Mouse (Mus musculus) C2C12 (cell line): ENCODE measurements around the gene Clec4e. TPM values are rescaled to one million over a fixed set of nuclear protein-coding genes. Genes with fewer than 3 reads are reported as not detected.

Experiments used
- H3K27me3 ChIP-seq: one replicate; pipeline ENCODE4 v1.6.1; 2011; ENCODE audit not compliant: control insufficient read depth, insufficient read depth, insufficient read length
- H3K36me3 ChIP-seq: one replicate; pipeline ENCODE4 v1.6.1; 2011; ENCODE audit not compliant: control insufficient read depth, insufficient read depth
- H3K4me3 ChIP-seq: one replicate; pipeline ENCODE4 v1.5.1; 2011; ENCODE audit warnings: mild to moderate bottlenecking, control low read depth; ENCODE audit not compliant: poor library complexity, insufficient read depth, severe bottlenecking
- H3K79me2 ChIP-seq: one replicate; pipeline ENCODE4 v1.6.1; 2011; ENCODE audit not compliant: control insufficient read depth, insufficient read depth
- H3K79me3 ChIP-seq: one replicate; pipeline ENCODE4 v1.6.1; 2011; ENCODE audit warnings: low read depth, control low read depth
- H3ac ChIP-seq: one replicate; pipeline ENCODE3; 2011; ENCODE audit warnings: low read depth; ENCODE audit not compliant: control insufficient read depth, insufficient read length
- CEBPB ChIP-seq: IDR thresholded peaks from one replicate; pipeline ENCODE4 v1.6.1; 2011; ENCODE audit warnings: low read depth, mild to moderate bottlenecking, control low read depth, moderate library complexity
- CTCF ChIP-seq: IDR thresholded peaks from one replicate; pipeline ENCODE4 v1.5.1; 2011; ENCODE audit not compliant: control insufficient read depth, insufficient read depth, insufficient read length
- FOSL1 ChIP-seq: IDR thresholded peaks from one replicate; pipeline ENCODE4 v1.8.0; 2011; ENCODE audit warnings: mild to moderate bottlenecking, low read length; ENCODE audit not compliant: poor library complexity, insufficient read depth, severe bottlenecking
- MAX ChIP-seq: IDR thresholded peaks from one replicate; pipeline ENCODE4 v1.6.1; 2011; ENCODE audit warnings: mild to moderate bottlenecking, control low read depth
- MYOD1 ChIP-seq: IDR thresholded peaks from one replicate; pipeline ENCODE4 v1.6.1; 2011; ENCODE audit warnings: low read depth; ENCODE audit not compliant: control insufficient read depth, insufficient read length
- MYOG ChIP-seq: IDR thresholded peaks from one replicate; pipeline ENCODE4 v1.6.1; 2011; ENCODE audit not compliant: control insufficient read depth, insufficient read length; ENCODE audit errors: extremely low read depth
- USF1 ChIP-seq: IDR thresholded peaks from one replicate; pipeline ENCODE4 v1.6.1; 2011; ENCODE audit warnings: low read depth, mild to moderate bottlenecking, control low read depth, moderate library complexity
- polyA plus RNA-seq: library from polyadenylated mRNA; unstranded; fragments of >200 nt; fragmentation: generic; extraction: Trizol; gene quantifications from one replicate; pipeline ENCODE4 v1.2.1, GENCODE M21; 2012; ENCODE audit warnings: missing spikeins

Gene Clec4e
- polyA plus RNA-seq, 1 experiment: not detected

DNA sequence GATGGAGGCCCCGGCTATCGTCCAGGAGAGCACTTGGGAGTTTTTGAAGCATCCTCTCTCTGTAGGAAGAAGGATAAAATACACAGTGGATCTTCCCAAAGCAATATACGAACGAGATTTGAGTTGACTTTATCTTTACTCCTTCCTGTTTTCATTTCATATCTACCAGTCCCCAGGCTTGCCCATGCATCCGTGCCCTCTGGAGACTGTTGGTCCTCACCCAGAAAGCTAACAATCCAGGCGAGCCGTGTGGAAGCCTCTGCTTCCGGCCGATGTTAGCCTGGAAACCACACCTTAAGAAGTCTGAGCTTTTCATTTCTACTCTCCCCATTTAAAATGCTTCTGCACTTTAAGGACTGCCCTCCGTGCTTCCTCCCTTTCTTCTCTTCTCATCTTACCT, 739 bp downstream of the Clec4e start:
- no peak overlapping the region for H3ac ChIP-seq
- no peaks in the 10 kb centered on the region for H3K27me3 ChIP-seq
- H3K79me2 ChIP-seq: no peaks in the 10 kb centered on the region
- no peak for TF ChIP-seq CEBPB
- TF ChIP-seq CTCF: no peak
- TF ChIP-seq FOSL1: no peak
- no peak for TF ChIP-seq MYOG
- no peak for TF ChIP-seq MYOD1
- no peak for TF ChIP-seq MAX
- no peak for TF ChIP-seq USF1
- H3K79me3 ChIP-seq: no peaks in the 10 kb centered on the region
- no peaks in the 10 kb centered on the region for H3K36me3 ChIP-seq
- no peak overlapping the region for H3K4me3 ChIP-seq

- Histone ChIP-seq H3K4me3 (no peak overlapping the region), H3ac (no peak overlapping the region), H3K79me2 (no peaks in the 10 kb centered on the region), H3K36me3 (no peaks in the 10 kb centered on the region), H3K27me3 (no peaks in the 10 kb centered on the region), H3K79me3 (no peaks in the 10 kb centered on the region)
- TF ChIP-seq FOSL1 (no peak), MYOG (no peak), MAX (no peak), CTCF (no peak), CEBPB (no peak), MYOD1 (no peak), USF1 (no peak)
These were observed 3.4 kb downstream of the Clec4e start for GRCm38 (mm10) chr6:123286311-123286710.

DNA sequence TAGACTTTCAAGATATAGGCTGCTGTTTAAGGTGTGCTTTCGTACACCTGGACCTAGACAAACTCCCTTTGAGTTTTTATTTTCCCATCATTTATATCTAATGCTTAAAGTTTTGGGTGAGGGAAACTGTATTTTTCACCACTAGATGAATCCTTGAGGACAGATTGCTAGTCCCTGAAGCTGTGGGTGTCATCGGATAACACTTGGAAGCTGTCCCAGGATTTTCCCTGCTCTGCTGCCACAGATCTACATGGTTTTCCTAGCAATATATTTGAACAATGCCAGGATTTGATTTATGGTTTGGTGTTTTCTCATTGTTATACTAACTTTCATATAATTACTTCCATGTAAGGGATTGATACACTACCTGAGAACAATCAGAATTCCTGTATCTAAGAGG, 10.2 kb downstream of the Clec4e start:
- Histone ChIP-seq H3K79me2 (no peaks in the 10 kb centered on the region), H3ac (no peak overlapping the region), H3K27me3 (no peaks in the 10 kb centered on the region), H3K4me3 (no peak overlapping the region), H3K79me3 (no peaks in the 10 kb centered on the region), H3K36me3 (no peaks in the 10 kb centered on the region)
- TF ChIP-seq MAX: no peak
- TF ChIP-seq CEBPB: no peak
- TF ChIP-seq MYOD1: no peak
- TF ChIP-seq FOSL1: no peak
- no peak for TF ChIP-seq CTCF
- TF ChIP-seq MYOG: no peak
- no peak for TF ChIP-seq USF1

- H3K27me3 ChIP-seq: no peaks in the 10 kb centered on the region
- H3K36me3 ChIP-seq: no peaks in the 10 kb centered on the region
- TF ChIP-seq MYOD1: no peak
- TF ChIP-seq MYOG: no peak
- TF ChIP-seq FOSL1: no peak
- TF ChIP-seq MAX: no peak
- no peak for TF ChIP-seq CEBPB
- TF ChIP-seq CTCF: no peak
- no peak for TF ChIP-seq USF1
- no peaks in the 10 kb centered on the region for H3K79me2 ChIP-seq
- H3K79me3 ChIP-seq: no peaks in the 10 kb centered on the region
- no peak overlapping the region for H3ac ChIP-seq
- no peak overlapping the region for H3K4me3 ChIP-seq
These were observed 22.7 kb downstream of the Clec4e start for GRCm38 (mm10) chr6:123266945-123267344.

DNA sequence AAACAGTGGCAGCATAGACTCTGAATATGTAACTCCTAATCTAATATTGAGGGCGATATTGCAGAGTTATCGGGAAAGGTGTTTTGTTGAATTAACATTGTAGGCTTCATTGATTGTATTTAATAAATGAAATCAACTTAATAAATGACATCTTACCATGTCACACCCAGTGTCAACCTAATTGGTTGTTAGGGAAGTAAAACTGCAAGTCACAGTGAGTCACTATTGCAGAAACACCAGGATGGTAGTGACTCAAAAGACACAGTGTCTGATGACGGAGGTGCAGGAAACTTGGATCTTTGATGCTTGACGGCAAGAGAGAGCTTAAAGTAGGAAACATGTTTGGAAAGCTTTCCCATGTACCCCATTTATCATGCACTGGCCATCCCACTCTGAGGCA, 23.9 kb downstream of the Clec4e start:
- Histone ChIP-seq H3K79me2 (no peaks in the 10 kb centered on the region), H3K27me3 (no peaks in the 10 kb centered on the region), H3K79me3 (no peaks in the 10 kb centered on the region), H3K4me3 (no peak overlapping the region), H3ac (no peak overlapping the region), H3K36me3 (no peaks in the 10 kb centered on the region)
- peak; percentile 25 for TF ChIP-seq CEBPB
- no peak for TF ChIP-seq CTCF

DNA sequence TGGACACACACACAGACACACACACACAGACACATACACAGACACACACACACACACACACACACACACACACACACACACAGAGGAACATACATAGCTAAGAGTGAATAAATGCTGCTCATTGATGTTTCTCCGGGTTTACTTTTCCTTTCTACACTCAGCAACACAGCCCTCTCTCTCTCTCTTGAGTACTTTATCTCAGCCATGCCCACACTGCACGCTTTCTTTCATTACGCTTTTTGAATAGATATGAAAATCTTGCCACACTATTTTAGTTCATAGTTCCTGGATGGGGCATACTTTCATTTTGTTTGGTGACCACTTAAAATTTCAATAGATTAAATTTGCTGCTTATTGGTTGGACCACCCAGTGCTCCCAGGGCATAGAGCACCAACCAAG, 25.5 kb downstream of the Clec4e start:
- Histone ChIP-seq H3K79me2 (no peaks in the 10 kb centered on the region), H3K79me3 (no peaks in the 10 kb centered on the region), H3K4me3 (no peak overlapping the region), H3K36me3 (no peaks in the 10 kb centered on the region), H3K27me3 (no peaks in the 10 kb centered on the region), H3ac (no peak overlapping the region)
- TF ChIP-seq USF1 (no peak), FOSL1 (no peak), CTCF (no peak), MYOG (no peak), MAX (no peak), CEBPB (no peak)
